Mouse (Mus musculus) spleen, adult 2 months (tissue): ENCODE results near the gene Ftl1. TPM values are rescaled to one million over a fixed set of nuclear protein-coding genes. Genes with fewer than 3 reads are reported as not detected.

Experiments
- DNase-seq, 2 experiments: peaks; one replicate each; pipeline versions ENCODE4 v3.0.0 to v3.0.0-alpha.2; 2012 to 2021; ENCODE audit warnings: low spot score in 2 of 2, low read depth in 1 of 2
- H3K27ac ChIP-seq: fragments of 200-500 bp; 2 replicates; pipeline ENCODE4 v1.5.1; 2012; ENCODE audit warnings: low read length, inconsistent platforms; ENCODE audit not compliant: insufficient read depth
- H3K27me3 ChIP-seq: fragments of 200-500 bp; 2 replicates; pipeline ENCODE4 v1.6.1; 2012; ENCODE audit warnings: mild to moderate bottlenecking, moderate library complexity, low read length, inconsistent platforms; ENCODE audit not compliant: control insufficient read depth, insufficient read depth
- H3K36me3 ChIP-seq: fragments of 200-500 bp; 2 replicates; pipeline ENCODE4 v1.6.1; 2012; ENCODE audit warnings: mild to moderate bottlenecking, low read length, inconsistent platforms; ENCODE audit not compliant: control insufficient read depth, insufficient read depth
- H3K4me1 ChIP-seq: fragments of 200-500 bp; 2 replicates; pipeline ENCODE4 v1.6.1; 2011; ENCODE audit warnings: inconsistent platforms; ENCODE audit not compliant: control insufficient read depth, insufficient read depth, insufficient read length
- H3K4me3 ChIP-seq: fragments of 200-500 bp; 2 replicates; pipeline ENCODE4 v1.5.1; 2011; ENCODE audit warnings: mild to moderate bottlenecking, inconsistent platforms; ENCODE audit not compliant: insufficient read depth, insufficient read length; ENCODE audit errors: extremely low read depth
- CTCF ChIP-seq: fragments of 200-500 bp; IDR thresholded peaks from 2 replicates; pipeline ENCODE4 v1.5.1; 2011; ENCODE audit warnings: mild to moderate bottlenecking, inconsistent platforms; ENCODE audit not compliant: insufficient read depth, insufficient read length, insufficient replicate concordance; ENCODE audit errors: extremely low read depth
- POLR2A ChIP-seq: fragments of 200-500 bp; IDR thresholded peaks from 2 replicates; pipeline ENCODE4 v1.6.1; 2011; ENCODE audit warnings: low read depth, low read length, inconsistent platforms
- WGBS: fragments of 180-500 bp; shearing (Covaris S2); methylation state at CpG from one replicate; pipeline ENCODE4 v1.1.7; 2018; 5-methylcytosine and 5-hydroxymethylcytosine counted together
- polyA plus RNA-seq: library from polyadenylated mRNA; depleted of rRNA; stranded (reverse); fragments of >200 nt; gene quantifications from 2 replicates; pipeline ENCODE4 v1.2.3, GENCODE M21; 2012

Ftl1 gene
- polyA plus RNA-seq, 1 experiment: 3,579 TPM

DNA sequence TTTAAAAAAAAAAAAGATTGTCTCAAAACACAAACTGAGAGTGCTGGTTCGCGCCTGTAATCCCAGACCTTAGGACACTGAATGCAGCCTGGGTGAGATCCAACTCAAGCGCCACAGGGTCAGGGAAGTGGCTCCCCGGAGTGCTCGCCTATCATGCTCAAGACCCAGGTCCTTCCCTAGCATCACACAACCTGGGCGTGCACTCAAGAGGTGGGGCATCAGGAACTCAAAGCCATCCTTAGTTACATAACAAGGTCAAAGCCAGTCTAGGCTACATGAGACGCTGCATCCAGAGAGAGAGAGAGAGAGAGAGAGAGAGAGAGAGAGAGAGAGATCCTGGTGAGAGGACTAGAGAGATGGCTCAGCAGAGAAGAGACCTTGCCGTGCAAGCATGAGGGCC lies 33.1 kb downstream of the Ftl1 start:
- H3K27me3 ChIP-seq: no peaks in the 10 kb centered on the region
- H3K4me3 ChIP-seq: no peak overlapping the region
- no peak for DNase-seq
- TF ChIP-seq CTCF: no peak
- H3K36me3 ChIP-seq: peaks cover 51% of the 10 kb centered on the region
- 92% methylated on average over 8 of the region's 8 CpGs for WGBS
- H3K27ac ChIP-seq: no peak overlapping the region
- no peaks in the 10 kb centered on the region for H3K4me1 ChIP-seq

DNA sequence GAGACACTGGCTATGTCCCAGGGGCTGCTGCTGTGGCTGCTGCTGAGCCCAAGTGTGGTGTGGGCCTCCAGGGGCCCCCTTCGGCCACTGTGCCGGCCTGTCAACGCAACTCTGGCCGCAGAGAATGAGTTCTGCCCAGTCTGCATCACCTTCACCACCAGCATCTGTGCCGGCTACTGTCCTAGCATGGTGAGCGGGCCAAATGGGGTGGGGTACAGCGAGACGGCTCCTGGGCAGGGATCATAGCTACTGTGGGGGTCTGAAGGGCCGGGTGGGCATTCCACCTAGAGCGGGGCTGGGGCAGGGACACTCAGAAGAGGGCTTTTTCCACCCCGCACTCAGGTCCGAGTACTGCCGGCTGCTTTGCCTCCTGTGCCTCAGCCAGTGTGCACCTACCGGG lies 38.5 kb downstream of the Ftl1 start:
- Histone ChIP-seq H3K27ac (no peak overlapping the region), H3K4me1 (no peaks in the 10 kb centered on the region), H3K4me3 (no peak overlapping the region), H3K36me3 (peaks cover 41% of the 10 kb centered on the region), H3K27me3 (peaks cover 6% of the 10 kb centered on the region; the same call in 1 of the 2 replicates)
- TF ChIP-seq CTCF: no peak
- TF ChIP-seq POLR2A: no peak
- 97% methylated on average over 14 of the region's 14 CpGs for WGBS
- no peak for DNase-seq

DNA sequence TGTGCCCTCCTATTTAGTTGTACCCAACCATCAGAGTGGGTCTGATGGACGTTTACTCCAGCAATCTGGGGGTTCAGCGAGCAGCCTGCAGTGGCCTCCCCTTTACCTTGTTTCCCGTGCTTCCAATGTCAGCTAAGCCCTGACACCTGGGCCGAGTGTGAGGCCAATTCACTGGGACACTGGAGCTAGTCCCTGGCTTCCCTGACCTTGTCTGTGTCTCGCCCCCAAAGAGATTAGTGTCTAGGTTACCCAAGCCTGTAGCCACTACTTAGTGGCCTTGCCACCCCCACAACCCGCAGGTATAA lies 39.1 kb downstream of the Ftl1 start, which contains the start of gene Lhb:
Gene Lhb, plus strand, starts transcription at position 206 of the 305 bp plus-strand sequence.
- Histone ChIP-seq H3K4me1 (peaks cover 3% of the 10 kb centered on the region), H3K4me3 (no peak within 1 kb of the TSS), H3K27me3 (peaks cover 11% of the 10 kb centered on the region), H3K27ac (no peak within 1 kb of the TSS), H3K36me3 (peaks cover 41% of the 10 kb centered on the region)
- DNase-seq: no peak
- TF ChIP-seq CTCF (no peak), POLR2A (no peak)
- WGBS: 83% methylated on average over 6 of the region's 6 CpGs

DNA sequence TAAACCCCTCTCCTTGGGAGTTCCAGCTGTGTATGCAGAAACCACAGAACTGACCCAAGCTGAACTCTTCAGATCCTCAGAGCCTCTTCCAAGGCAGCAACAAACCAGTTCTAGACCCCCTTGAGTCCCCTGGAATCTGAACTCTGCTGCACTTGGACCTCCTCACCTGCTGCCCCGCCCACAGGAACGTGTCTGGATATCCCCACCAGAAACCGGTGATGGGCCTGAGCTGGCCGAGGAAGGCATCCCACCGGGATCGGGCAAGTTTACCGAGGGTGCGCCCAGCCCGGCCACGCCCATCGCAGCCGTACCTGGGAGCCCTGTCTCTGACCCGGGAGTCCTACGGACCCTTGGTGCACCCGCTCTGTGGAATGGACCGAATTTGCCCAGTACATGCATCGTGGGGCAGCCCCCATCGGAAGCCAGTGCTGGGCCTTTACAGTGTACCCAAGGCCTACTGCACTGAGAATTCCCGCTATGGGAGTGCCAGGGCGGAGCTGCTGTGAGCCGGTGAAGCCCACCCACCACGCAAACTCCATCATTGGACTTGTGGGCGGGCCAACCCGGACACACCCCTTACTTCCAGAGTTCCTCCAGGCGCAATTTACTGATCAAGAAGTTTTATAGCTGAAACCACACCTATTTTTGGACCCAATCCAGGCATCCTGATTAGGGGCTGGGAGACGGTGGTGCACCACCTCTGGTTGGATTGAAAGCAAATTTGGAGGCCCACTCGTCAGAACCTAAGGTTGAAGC lies 39.6 kb downstream of the Ftl1 start:
- H3K27ac ChIP-seq: no peak overlapping the region
- no peak overlapping the region for H3K4me3 ChIP-seq
- TF ChIP-seq CTCF: no peak
- no peak for TF ChIP-seq POLR2A
- peaks cover 5% of the 10 kb centered on the region for H3K4me1 ChIP-seq
- no peak for DNase-seq
- H3K27me3 ChIP-seq: peaks cover 15% of the 10 kb centered on the region
- peaks cover 40% of the 10 kb centered on the region for H3K36me3 ChIP-seq
- WGBS: 54% methylated on average over 27 of the region's 27 CpGs

DNA sequence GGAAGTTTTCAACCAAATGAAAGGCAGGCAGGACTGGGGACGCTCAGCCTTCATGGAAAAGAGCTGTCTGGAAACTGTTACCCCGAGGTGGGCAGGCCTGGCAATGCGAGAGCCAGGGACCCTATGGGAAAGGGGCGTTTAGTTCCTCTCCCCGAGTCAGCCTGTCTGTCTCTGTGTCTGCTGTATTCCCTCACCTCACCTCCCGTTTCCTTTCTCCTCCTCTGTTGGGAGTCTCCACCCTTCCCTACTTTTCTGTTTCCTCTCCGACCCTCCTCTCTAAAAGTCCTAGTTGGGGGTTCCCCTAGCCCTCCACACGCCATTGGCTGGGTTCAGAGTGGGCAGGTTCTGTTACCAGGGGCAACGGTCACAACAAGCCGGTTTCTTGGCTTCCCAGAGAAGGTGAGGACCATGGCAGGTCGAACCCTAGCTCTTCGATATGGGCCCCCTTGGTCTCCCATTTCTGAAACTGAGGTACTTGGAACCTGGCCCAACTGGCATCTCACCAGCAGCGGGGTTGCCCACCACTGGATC lies 41.7 kb downstream of the Ftl1 start:
- H3K27me3 ChIP-seq: peaks cover 28% of the 10 kb centered on the region
- H3K36me3 ChIP-seq: peaks cover 22% of the 10 kb centered on the region
- no peak for TF ChIP-seq CTCF
- TF ChIP-seq POLR2A: no peak
- peaks cover 9% of the 10 kb centered on the region for H3K4me1 ChIP-seq
- H3K4me3 ChIP-seq: no peak overlapping the region
- DNase-seq: no peak
- WGBS: 15% methylated on average over 13 of the region's 13 CpGs
- H3K27ac ChIP-seq: no peak overlapping the region

DNA sequence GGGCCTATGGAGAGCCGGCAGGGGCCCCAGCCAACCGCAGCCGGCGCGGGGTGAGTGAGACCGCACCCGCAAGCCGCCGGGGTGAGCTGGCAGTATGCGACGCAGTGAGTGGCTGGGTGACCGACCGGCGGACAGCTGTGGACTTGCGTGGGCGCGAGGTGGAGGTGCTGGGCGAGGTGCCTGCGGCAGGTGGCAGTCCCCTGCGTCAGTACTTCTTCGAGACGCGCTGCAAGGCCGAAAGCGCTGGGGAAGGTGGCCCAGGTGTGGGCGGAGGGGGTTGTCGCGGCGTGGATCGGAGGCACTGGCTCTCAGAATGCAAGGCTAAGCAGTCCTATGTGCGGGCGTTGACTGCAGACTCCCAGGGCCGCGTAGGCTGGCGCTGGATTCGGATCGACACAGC lies 44.0 kb downstream of the Ftl1 start:
- no peak overlapping the region for H3K27ac ChIP-seq
- H3K4me3 ChIP-seq: no peak overlapping the region; the same call in 1 of the 2 replicates
- WGBS: 9% methylated on average over 37 of the region's 37 CpGs
- DNase-seq: no peak
- no peaks in the 10 kb centered on the region for H3K36me3 ChIP-seq
- H3K27me3 ChIP-seq: peaks cover 28% of the 10 kb centered on the region
- TF ChIP-seq POLR2A (no peak), CTCF (no peak)
- H3K4me1 ChIP-seq: peaks cover 9% of the 10 kb centered on the region

DNA sequence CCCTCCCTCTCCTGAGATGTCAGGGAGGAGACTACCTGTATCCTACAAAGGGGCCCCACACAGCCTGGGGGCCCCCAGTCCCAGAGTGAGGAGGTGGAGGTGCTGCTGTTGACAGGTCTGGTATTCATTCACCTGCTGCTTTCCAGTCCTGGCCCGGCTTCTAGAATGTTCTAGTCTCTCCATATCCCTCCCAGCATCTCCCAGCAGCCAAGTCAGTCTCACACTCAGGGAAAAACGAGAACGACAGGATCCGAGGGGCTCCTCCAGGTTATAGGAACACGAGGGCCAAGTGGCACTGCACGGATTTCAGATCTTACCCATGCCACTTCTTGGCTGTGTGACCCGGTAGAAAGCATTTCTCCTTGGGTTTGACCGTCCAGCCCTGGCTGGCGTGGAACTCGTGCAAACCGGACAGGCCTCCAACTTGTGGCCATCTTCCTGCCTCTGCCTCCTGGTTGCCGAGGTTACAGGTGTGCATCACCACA lies 44.9 kb downstream of the Ftl1 start:
- 23% methylated on average over 12 of the region's 12 CpGs for whole genome bisulfite sequencing
- no peak overlapping the region for H3K4me3 ChIP-seq

More for the DNA sequence above, 44.9 kb downstream of the Ftl1 start:
- Histone ChIP-seq H3K27me3 (peaks cover 28% of the 10 kb centered on the region), H3K36me3 (no peaks in the 10 kb centered on the region), H3K27ac (no peak overlapping the region), H3K4me1 (peaks cover 9% of the 10 kb centered on the region)
- no peak for TF ChIP-seq CTCF
- TF ChIP-seq POLR2A: no peak
- DNase-seq: no peak
